Mouse (Mus musculus): ENCODE data around the gene Il1rapl1. TPM values are rescaled to one million over a fixed set of nuclear protein-coding genes. Genes with fewer than 3 reads are reported as not detected.

Il1rapl1 gene
- polyA plus RNA-seq, 1 experiment from 2014 or later: 0.69 TPM

DNA sequence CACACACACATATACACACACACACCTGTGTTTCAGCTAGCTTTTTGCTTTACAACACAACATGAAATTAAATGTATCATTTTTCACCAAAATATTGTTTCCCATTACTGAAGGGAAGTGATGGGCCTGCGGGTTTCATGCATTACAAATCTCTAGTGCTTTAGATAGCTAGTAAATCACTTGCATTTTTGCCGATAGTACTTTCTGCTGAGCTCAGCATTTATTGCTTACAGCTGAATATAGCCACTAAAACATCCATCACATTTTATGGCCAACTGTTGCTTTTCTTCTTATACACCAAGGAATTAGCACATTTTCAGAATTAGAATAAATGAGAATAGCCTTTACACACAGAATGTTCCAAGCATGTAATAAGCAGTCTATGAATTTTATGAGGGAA, 1260.6 kb downstream of the Il1rapl1 start:
- Histone ChIP-seq H3K27me3 (no peaks in the 10 kb centered on the region), H3K9me3 (no peaks in the 10 kb centered on the region), H3K36me3 (no peaks in the 10 kb centered on the region), H3K27ac (no peak overlapping the region), H3K4me1 (replicated peaks) (no peaks in the 10 kb centered on the region), H3K4me2 (no peak overlapping the region), H3K4me3 (replicated peaks) (no peak overlapping the region), H3K9ac (replicated peaks) (no peak overlapping the region)
- 63% methylated on average over 2 of the region's 2 CpGs for WGBS
- ATAC-seq (ENCODE audit: insufficient number of reproducible peaks, insufficient read depth, low FRiP score, low TSS enrichment, low read depth): no peak

GRCm38 (mm10) chrX:86808218-86808617, 1307.2 kb downstream of the Il1rapl1 start:
- H3K9ac ChIP-seq (replicated peaks): no peak overlapping the region
- no peaks in the 10 kb centered on the region for H3K36me3 ChIP-seq
- H3K4me2 ChIP-seq: no peak overlapping the region
- no peak overlapping the region for H3K4me3 ChIP-seq (replicated peaks)
- 75% methylated on average over 3 of the region's 3 CpGs for WGBS
- no peaks in the 10 kb centered on the region for H3K27me3 ChIP-seq
- H3K4me1 ChIP-seq (replicated peaks): no peaks in the 10 kb centered on the region
- no peaks in the 10 kb centered on the region for H3K9me3 ChIP-seq
- ATAC-seq (ENCODE audit: insufficient number of reproducible peaks, insufficient read depth, low FRiP score, low TSS enrichment, low read depth): no peak
- H3K27ac ChIP-seq: no peak overlapping the region

- no peaks in the 10 kb centered on the region for H3K27me3 ChIP-seq
- WGBS: 67% methylated on average over 2 of the region's 2 CpGs
- no peaks in the 10 kb centered on the region for H3K9me3 ChIP-seq
- no peaks in the 10 kb centered on the region for H3K36me3 ChIP-seq
- H3K4me3 ChIP-seq (replicated peaks): no peak overlapping the region
- H3K4me2 ChIP-seq: no peak overlapping the region
- no peak overlapping the region for H3K27ac ChIP-seq
- no peak for ATAC-seq (ENCODE audit: insufficient number of reproducible peaks, insufficient read depth, low FRiP score, low TSS enrichment, low read depth)
- no peaks in the 10 kb centered on the region for H3K4me1 ChIP-seq (replicated peaks)
- H3K9ac ChIP-seq (replicated peaks): no peak overlapping the region
Measured at GRCm38 (mm10) chrX:86802725-86803124, 1312.7 kb downstream of the Il1rapl1 start.

- Histone ChIP-seq H3K9me3 (no peaks in the 10 kb centered on the region), H3K27ac (no peak overlapping the region), H3K4me3 (replicated peaks) (no peak overlapping the region), H3K27me3 (no peaks in the 10 kb centered on the region), H3K4me2 (no peak overlapping the region), H3K4me1 (replicated peaks) (no peaks in the 10 kb centered on the region), H3K36me3 (no peaks in the 10 kb centered on the region), H3K9ac (replicated peaks) (no peak overlapping the region)
- no peak for ATAC-seq (ENCODE audit: insufficient number of reproducible peaks, insufficient read depth, low FRiP score, low TSS enrichment, low read depth)
- WGBS: 50% methylated on average over 3 of the region's 3 CpGs
Measured at GRCm38 (mm10) chrX:86728803-86729202, 1386.6 kb downstream of the Il1rapl1 start.
